Mouse (Mus musculus): Measurements from ENCODE around the gene Unc13a. TPM values are rescaled to one million over a fixed set of nuclear protein-coding genes. Genes with fewer than 3 reads are reported as not detected.

The Unc13a gene
- polyA plus RNA-seq, 1 experiment from 2014 or later = 16.6 TPM

DNA sequence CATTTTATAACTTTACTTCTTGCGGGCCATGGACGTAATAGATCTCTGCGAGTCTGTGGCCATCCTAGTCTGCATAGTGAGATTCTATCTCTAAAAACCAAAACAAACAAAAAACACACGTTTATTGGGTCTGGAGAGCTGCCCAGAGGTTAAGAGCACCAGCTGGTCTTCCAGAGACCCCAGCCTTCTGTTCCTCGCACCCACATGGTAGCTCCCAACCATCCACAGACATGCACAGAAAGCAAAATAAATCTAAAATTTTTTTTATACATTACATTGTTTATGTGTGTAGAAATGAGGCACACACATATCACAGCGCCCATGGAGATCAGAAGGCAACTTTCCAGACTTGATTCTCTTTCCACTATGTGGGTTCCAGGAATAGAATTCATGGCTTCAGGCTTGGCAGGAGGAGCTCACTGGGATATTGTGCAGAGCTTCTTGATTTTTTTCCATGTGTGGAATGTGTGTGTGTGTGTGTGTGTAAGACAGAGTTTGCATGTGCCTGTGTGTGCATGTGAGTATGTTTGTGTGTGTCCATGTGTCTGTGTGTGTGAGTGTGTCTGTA lies 695 bp upstream of the Unc13a start:
- H3K9me3 ChIP-seq (ENCODE audit: control insufficient read depth, low read length) = no peaks in the 10 kb centered on the region
- H3K4me1 ChIP-seq (replicated peaks; ENCODE audit: control insufficient read depth, insufficient read depth, low read length) = peaks cover 32% of the 10 kb centered on the region
- no peaks in the 10 kb centered on the region for H3K36me3 ChIP-seq (replicated peaks; ENCODE audit: control insufficient read depth, insufficient read depth)
- no peak for DNase-seq (ENCODE audit: low spot score)
- H3K27ac ChIP-seq = peak overlapping the region; percentile 87
- WGBS = 69% methylated on average over 6 of the region's 6 CpGs
- H3K4me2 ChIP-seq (replicated peaks) = peak overlapping the region; percentile 73
- peak overlapping the region; percentile 68 for H3K4me3 ChIP-seq (replicated peaks; ENCODE audit: low read length)
- ATAC-seq (ENCODE audit: low FRiP score) = no peak
- H3K27me3 ChIP-seq (ENCODE audit: control insufficient read depth, insufficient read depth, low read length) = peaks cover 10% of the 10 kb centered on the region
- H3K9ac ChIP-seq = peak overlapping the region; percentile 71

DNA sequence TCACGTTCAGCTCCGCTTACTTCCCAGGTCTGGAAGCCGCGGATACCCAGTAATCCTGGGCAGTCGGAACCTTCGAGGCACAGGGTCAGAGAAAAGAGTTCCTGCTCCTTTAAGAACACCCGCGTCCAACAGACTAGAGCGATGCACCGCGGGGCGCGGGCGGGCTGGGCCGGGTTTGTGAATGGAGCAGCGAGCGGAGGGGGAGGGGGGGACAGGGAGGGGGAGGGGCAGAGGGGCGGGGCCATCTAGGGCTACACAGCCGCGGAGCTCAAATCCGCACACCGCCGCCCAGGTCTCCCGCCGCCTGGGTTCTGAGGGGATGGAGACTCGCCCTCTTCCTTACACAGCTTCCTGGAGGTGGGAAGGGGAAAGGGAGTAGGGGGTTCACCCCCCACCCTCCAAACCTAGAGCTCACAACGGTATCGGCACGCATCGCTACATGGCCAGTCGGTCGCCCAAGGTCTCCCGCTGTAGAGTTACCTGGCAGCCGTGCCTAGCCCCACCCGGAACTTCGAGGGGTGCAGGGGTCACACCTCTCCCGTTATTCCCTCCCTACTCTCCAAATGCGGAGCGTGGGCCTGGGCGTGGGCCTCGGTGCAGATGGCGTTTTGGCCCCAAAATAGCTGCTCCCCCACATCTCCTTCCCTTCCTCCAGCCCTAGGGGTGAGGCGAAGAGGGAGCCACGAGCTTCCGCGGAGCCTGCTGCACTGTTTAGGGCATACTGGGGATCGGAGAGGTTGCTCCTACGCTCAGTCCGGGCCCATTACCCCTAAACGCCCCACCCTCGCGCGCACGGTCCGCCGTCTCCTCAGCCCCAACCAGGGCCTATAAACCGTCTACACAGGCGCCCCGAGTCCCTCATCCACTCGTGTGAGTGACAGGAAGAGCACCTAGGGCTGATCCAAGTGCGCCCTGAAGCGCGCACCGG lies 672 bp downstream of the Unc13a start:
- Histone ChIP-seq H3K36me3 (replicated peaks; ENCODE audit: control insufficient read depth, insufficient read depth) (no peaks in the 10 kb centered on the region), H3K4me2 (replicated peaks) (peak overlapping the region; percentile 73), H3K27me3 (ENCODE audit: control insufficient read depth, insufficient read depth, low read length) (peaks cover 4% of the 10 kb centered on the region; the same call in 1 of the 2 replicates), H3K4me3 (replicated peaks; ENCODE audit: low read length) (peak overlapping the region; percentile 68), H3K9me3 (ENCODE audit: control insufficient read depth, low read length) (no peaks in the 10 kb centered on the region), H3K4me1 (replicated peaks; ENCODE audit: control insufficient read depth, insufficient read depth, low read length) (peaks cover 42% of the 10 kb centered on the region), H3K27ac (peak overlapping the region; percentile 87), H3K9ac (peak overlapping the region; percentile 71)
- DNase-seq (ENCODE audit: low spot score) (peak; percentile 80), ATAC-seq (ENCODE audit: low FRiP score) (peak; percentile 71)
- WGBS = under 1% methylated on average over 59 of the region's 64 CpGs

DNA sequence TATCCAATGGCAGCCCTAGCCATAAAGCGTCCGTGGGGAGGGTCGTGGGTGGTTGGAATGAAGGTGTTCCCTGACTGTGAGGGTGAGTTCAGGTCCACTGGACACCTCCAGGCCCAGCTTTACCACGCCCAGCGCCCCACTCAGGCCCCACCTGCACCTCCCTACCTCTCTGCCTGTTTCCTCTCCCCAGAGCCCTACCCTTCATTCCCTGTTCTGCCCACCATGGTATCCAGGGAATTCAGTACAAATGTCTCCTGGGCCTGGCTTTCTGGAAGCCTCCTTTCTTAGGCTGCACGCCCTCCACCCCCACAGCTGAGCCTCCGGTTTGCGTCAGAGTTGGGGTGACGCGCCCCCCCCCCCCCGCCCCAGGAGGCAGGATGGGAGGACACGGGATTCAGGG lies 1.4 kb downstream of the Unc13a start:
- Histone ChIP-seq H3K4me3 (replicated peaks; ENCODE audit: low read length) (peak overlapping the region; percentile 68), H3K27me3 (ENCODE audit: control insufficient read depth, insufficient read depth, low read length) (peaks cover 2% of the 10 kb centered on the region; the same call in 1 of the 2 replicates), H3K9me3 (ENCODE audit: control insufficient read depth, low read length) (no peaks in the 10 kb centered on the region), H3K9ac (peak overlapping the region; percentile 71), H3K4me1 (replicated peaks; ENCODE audit: control insufficient read depth, insufficient read depth, low read length) (peaks cover 42% of the 10 kb centered on the region), H3K4me2 (replicated peaks) (peak overlapping the region; percentile 73), H3K36me3 (replicated peaks; ENCODE audit: control insufficient read depth, insufficient read depth) (no peaks in the 10 kb centered on the region), H3K27ac (peak overlapping the region; percentile 81)
- WGBS = 15% methylated on average over 8 of the region's 12 CpGs
- ATAC-seq (ENCODE audit: low FRiP score) = peak; percentile 7
- DNase-seq (ENCODE audit: low spot score) = no peak

DNA sequence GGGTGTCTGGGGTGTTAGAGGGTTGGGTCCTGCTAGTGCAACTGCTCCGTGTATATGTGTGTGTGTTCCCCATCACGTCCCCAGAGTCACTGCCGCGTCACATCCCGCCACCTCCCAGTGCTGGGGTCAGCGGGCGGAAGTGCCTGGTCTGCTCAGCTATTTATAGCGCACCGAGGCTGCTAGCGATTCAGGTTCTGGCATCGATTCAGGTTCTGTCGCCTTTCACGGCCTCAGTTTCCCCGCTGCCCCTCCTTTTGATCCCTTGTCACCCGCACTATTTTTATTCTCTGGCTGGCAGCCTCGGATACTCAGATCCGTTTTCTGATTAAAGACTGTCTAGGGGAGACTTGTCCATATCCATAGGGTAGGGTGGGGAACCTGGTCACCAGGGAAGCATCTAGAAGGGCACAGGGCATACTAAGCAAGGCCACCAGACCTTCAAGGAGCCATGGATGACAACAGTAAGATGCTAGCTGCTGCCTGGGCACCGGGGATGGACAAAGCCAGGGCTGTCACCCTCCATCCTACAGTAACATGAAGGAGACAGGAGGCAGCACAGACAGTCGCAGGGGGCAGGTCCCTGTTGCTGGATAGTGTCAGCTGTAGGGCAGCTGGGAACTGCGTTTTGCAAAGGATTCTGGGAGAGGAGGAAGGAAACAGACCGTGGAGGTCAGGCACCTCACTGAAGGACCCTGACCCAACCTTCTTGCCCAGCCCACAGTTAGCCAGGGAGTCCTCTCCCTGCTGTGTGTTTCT lies 3.2 kb downstream of the Unc13a start:
- WGBS = 4% methylated on average over 21 of the region's 21 CpGs
- Histone ChIP-seq H3K36me3 (replicated peaks; ENCODE audit: control insufficient read depth, insufficient read depth) (peaks cover 8% of the 10 kb centered on the region), H3K4me1 (replicated peaks; ENCODE audit: control insufficient read depth, insufficient read depth, low read length) (peaks cover 42% of the 10 kb centered on the region), H3K4me2 (replicated peaks) (peak overlapping the region; percentile 37), H3K9me3 (ENCODE audit: control insufficient read depth, low read length) (no peaks in the 10 kb centered on the region), H3K9ac (peak overlapping the region; percentile 53), H3K4me3 (replicated peaks; ENCODE audit: low read length) (no peak overlapping the region), H3K27ac (peak overlapping the region; percentile 81; the same call in 1 of the 2 replicates), H3K27me3 (ENCODE audit: control insufficient read depth, insufficient read depth, low read length) (no peaks in the 10 kb centered on the region)
- ATAC-seq (ENCODE audit: low FRiP score) (no peak), DNase-seq (ENCODE audit: low spot score) (peak; percentile 41)

DNA sequence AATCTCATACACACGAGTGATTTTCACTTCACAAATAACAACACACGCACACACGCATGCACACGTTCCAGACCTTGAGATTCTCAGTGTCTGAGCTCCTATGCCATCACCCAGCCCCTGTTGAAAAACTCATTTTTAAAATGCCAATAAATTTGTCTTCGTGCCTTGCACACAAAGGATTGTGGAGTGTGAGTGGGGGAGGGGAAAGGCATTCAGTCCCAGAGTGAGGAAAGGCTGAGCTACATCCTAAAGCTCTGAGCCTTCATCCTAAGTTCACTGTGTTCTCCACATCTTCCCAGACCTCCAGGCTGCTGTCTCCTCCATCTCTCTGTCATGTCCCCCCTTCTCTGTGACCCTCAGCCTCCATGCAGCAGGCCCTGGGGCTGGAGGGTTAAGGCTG lies 4.3 kb downstream of the Unc13a start:
- Histone ChIP-seq H3K4me1 (replicated peaks; ENCODE audit: control insufficient read depth, insufficient read depth, low read length) (peaks cover 42% of the 10 kb centered on the region), H3K27me3 (ENCODE audit: control insufficient read depth, insufficient read depth, low read length) (no peaks in the 10 kb centered on the region), H3K27ac (peak overlapping the region; percentile 81), H3K4me3 (replicated peaks; ENCODE audit: low read length) (no peak overlapping the region), H3K36me3 (replicated peaks; ENCODE audit: control insufficient read depth, insufficient read depth) (peaks cover 19% of the 10 kb centered on the region), H3K9me3 (ENCODE audit: control insufficient read depth, low read length) (no peaks in the 10 kb centered on the region), H3K9ac (peak overlapping the region; percentile 53), H3K4me2 (replicated peaks) (peak overlapping the region; percentile 33)
- 32% methylated on average over 5 of the region's 5 CpGs for WGBS
- DNase-seq (ENCODE audit: low spot score) = peak; percentile 64
- no peak for ATAC-seq (ENCODE audit: low FRiP score)

DNA sequence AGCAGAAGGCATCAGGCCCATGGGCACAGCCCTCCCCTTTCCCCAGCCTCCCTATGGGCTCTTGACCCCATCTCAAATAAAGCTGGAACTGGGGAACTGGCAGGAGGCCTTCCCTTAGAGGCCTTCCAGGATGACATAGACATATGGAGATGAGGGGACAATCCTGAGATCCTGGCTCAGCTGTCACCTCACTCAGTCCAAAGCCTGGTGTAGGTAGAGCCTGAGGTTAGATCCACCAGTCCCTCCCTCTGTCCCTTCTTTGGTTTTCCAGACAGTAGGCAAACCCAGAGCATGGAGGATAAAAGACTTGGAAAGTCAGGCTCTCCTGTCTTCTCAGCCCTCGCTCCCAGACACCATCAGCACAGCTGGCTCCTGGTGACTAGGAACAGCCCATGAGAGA lies 4.7 kb downstream of the Unc13a start:
- peak overlapping the region; percentile 53 for H3K9ac ChIP-seq
- 13% methylated on average over 1 of the region's 1 CpGs for WGBS
- H3K4me1 ChIP-seq (replicated peaks; ENCODE audit: control insufficient read depth, insufficient read depth, low read length) = peaks cover 38% of the 10 kb centered on the region

DNA sequence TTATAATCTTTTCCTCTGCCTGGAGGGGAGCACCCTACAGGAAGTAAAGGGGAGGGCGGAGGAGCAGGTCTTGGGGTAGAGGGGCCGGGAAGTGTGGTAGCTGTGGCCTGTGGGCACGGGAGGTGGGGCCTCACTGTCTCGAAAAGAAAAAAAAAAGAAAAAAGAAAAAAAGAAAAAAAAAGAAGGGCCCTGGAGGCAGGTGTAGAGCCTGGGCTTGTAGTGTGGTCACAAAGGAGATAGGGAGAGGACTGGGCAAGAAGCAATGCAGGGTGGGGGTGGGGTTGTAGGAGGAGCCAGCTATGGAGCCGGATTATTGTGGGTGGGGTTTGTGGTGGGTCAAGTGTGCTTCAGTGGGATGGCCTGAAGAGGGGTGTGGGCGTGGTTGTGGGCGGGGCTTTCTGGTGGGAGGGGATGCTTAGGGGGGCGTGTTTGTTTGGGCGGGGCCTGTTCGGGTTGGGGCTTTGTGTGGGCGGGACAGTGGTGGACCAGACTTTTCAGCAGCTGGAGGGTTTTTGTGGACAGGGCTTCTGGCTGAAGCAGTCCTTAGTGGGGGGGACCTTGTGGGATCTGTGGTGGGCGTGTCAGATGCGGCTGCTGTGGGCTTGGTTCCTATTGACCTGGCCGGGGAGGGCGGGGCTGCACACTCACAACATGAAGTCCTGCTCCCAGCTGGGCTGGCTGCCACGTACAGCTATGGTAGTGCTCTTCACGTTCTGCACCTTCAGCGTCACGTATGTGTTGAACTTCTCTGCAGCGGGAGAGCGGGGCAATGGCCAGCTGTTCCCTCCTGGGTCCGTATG lies 6.0 kb downstream of the Unc13a start:
- Histone ChIP-seq H3K9me3 (ENCODE audit: control insufficient read depth, low read length) (no peaks in the 10 kb centered on the region), H3K36me3 (replicated peaks; ENCODE audit: control insufficient read depth, insufficient read depth) (peaks cover 25% of the 10 kb centered on the region), H3K27me3 (ENCODE audit: control insufficient read depth, insufficient read depth, low read length) (peaks cover 1% of the 10 kb centered on the region), H3K4me3 (replicated peaks; ENCODE audit: low read length) (no peak overlapping the region), H3K4me1 (replicated peaks; ENCODE audit: control insufficient read depth, insufficient read depth, low read length) (peaks cover 36% of the 10 kb centered on the region), H3K27ac (no peak overlapping the region), H3K9ac (no peak overlapping the region), H3K4me2 (replicated peaks) (peak overlapping the region; percentile 16; the same call in 1 of the 2 replicates)
- WGBS = 5% methylated on average over 22 of the region's 22 CpGs
- no peak for DNase-seq (ENCODE audit: low spot score)
- ATAC-seq (ENCODE audit: low FRiP score) = peak; percentile 29; the same call in 1 of the 2 replicates

More for the DNA sequence above, 4.7 kb downstream of the Unc13a start:
- Histone ChIP-seq H3K27me3 (ENCODE audit: control insufficient read depth, insufficient read depth, low read length) (no peaks in the 10 kb centered on the region), H3K4me3 (replicated peaks; ENCODE audit: low read length) (no peak overlapping the region), H3K4me2 (replicated peaks) (peak overlapping the region; percentile 33), H3K36me3 (replicated peaks; ENCODE audit: control insufficient read depth, insufficient read depth) (peaks cover 23% of the 10 kb centered on the region), H3K27ac (peak overlapping the region; percentile 81), H3K9me3 (ENCODE audit: control insufficient read depth, low read length) (no peaks in the 10 kb centered on the region)
- ATAC-seq (ENCODE audit: low FRiP score) = no peak
- no peak for DNase-seq (ENCODE audit: low spot score)

DNA sequence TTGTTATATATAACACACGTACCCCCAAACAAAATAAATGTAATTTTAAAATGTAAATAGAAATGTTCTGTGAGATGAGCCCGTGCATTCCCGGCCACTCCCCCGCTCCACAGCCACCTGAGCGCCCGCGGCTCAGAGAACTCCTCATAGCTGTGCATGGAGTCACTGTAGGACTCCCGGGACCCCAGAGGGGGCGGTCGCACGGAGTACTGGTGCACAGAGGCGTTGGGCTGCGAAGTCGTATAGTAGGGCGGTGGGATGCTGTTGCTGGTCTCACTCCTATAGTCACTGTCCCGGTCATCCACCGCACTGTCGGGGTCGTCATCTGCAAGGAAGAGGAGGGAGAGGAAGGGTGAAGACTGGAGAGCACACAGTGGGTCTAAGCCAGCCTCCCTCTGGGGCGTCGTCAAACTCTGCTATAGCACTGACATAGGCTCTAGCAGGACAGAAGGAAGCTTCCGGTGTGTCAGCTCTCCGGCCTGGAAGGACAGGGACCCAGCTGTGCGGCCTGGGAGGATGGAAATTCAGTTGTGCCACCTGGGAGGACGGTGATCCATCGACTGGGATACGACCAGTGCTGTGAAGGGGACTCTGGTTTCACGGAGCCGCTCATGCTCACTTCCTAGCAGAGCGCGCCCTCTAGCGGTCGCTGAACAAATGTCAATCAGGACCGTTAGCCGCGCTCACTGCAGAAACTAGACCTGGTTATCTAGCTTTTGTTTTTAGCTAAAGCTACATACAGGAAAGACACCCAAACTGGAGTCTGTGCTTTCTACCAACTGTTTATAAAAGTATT lies 11.0 kb downstream of the Unc13a start:
- H3K9me3 ChIP-seq (ENCODE audit: control insufficient read depth, low read length) = no peaks in the 10 kb centered on the region
- no peak overlapping the region for H3K4me2 ChIP-seq (replicated peaks)
- H3K36me3 ChIP-seq (replicated peaks; ENCODE audit: control insufficient read depth, insufficient read depth) = peaks cover 58% of the 10 kb centered on the region
- no peak overlapping the region for H3K9ac ChIP-seq
- peaks cover 38% of the 10 kb centered on the region for H3K27me3 ChIP-seq (ENCODE audit: control insufficient read depth, insufficient read depth, low read length)
- peak; percentile 97 for DNase-seq (ENCODE audit: low spot score)
- H3K4me3 ChIP-seq (replicated peaks; ENCODE audit: low read length) = no peak overlapping the region
- 9% methylated on average over 36 of the region's 36 CpGs for WGBS
- ATAC-seq (ENCODE audit: low FRiP score) = peak; percentile 54; the same call in 1 of the 2 replicates
- no peaks in the 10 kb centered on the region for H3K4me1 ChIP-seq (replicated peaks; ENCODE audit: control insufficient read depth, insufficient read depth, low read length)
- H3K27ac ChIP-seq = no peak overlapping the region
